Mouse (Mus musculus) kidney, embryonic 15.5 days (tissue): Measurements from ENCODE around the gene Tnks2. TPM values are rescaled to one million over a fixed set of nuclear protein-coding genes. Genes with fewer than 3 reads are reported as not detected.

Experiments
- ATAC-seq: fragments of 200-750 bp; cut with Nextera tagmentation; replicated peaks from 2 replicates; pipeline ENCODE4 v1.8.0; 2017; ENCODE audit warnings: moderate TSS enrichment; ENCODE audit not compliant: low FRiP score
- H3K27ac ChIP-seq: fragments of 300-500 bp; sonication (generic); 2 replicates; pipeline ENCODE4 v1.5.1; 2015; ENCODE audit warnings: mild to moderate bottlenecking, inconsistent platforms
- H3K27me3 ChIP-seq: fragments of 300-500 bp; sonication (generic); 2 replicates; pipeline ENCODE4 v1.6.1; 2015; ENCODE audit warnings: inconsistent platforms
- H3K36me3 ChIP-seq: fragments of 300-500 bp; sonication (generic); 2 replicates; pipeline ENCODE4 v1.6.1; 2015; ENCODE audit warnings: inconsistent platforms
- H3K4me1 ChIP-seq: fragments of 300-500 bp; sonication (generic); 2 replicates; pipeline ENCODE4 v1.6.1; 2015; ENCODE audit warnings: inconsistent platforms
- H3K4me2 ChIP-seq: fragments of 300-500 bp; sonication (generic); 2 replicates; pipeline ENCODE4 v1.6.1; 2015; ENCODE audit warnings: moderate library complexity, mild to moderate bottlenecking, inconsistent platforms
- H3K4me3 ChIP-seq: fragments of 300-500 bp; sonication (generic); replicated peaks from 2 replicates; pipeline ENCODE4 v1.5.1; 2015; ENCODE audit warnings: mild to moderate bottlenecking, inconsistent platforms
- H3K9ac ChIP-seq: fragments of 300-500 bp; sonication (generic); 2 replicates; pipeline ENCODE4 v1.6.1; 2015; ENCODE audit warnings: mild to moderate bottlenecking, inconsistent platforms
- H3K9me3 ChIP-seq: fragments of 300-500 bp; sonication (generic); replicated peaks from 2 replicates; pipeline ENCODE4 v1.6.1; 2016; ENCODE audit warnings: inconsistent platforms
- WGBS: fragments of 180-500 bp; shearing (Covaris S2); methylation state at CpG from one replicate; pipeline ENCODE4 v1.1.7; 2015; ENCODE audit warnings: mixed read lengths; 5-methylcytosine and 5-hydroxymethylcytosine counted together
- polyA plus RNA-seq: library from polyadenylated mRNA; unstranded; fragments of >200 nt; fragmentation: Nextera tagmentation; extraction: Ambion mirVana; gene quantifications from 2 replicates; pipeline ENCODE4 v1.2.1, GENCODE M21; 2015

Gene Tnks2
- polyA plus RNA-seq, 1 experiment from 2014 or later: 53.1 TPM

- Histone ChIP-seq H3K27ac (no peak overlapping the region), H3K4me2 (peak overlapping the region; percentile 70), H3K4me3 (peak overlapping the region; percentile 98; the same call in 1 of the 2 replicates), H3K9me3 (no peaks in the 10 kb centered on the region), H3K9ac (no peak overlapping the region), H3K27me3 (no peaks in the 10 kb centered on the region), H3K4me1 (peaks cover 16% of the 10 kb centered on the region), H3K36me3 (no peaks in the 10 kb centered on the region)
- no peak for ATAC-seq
- WGBS: 80% methylated on average over 6 of the region's 6 CpGs
Observed at GRCm38 (mm10) chr19:36927800-36928361, 93.8 kb downstream of the Tnks2 start.

GRCm38 (mm10) chr19:36929816-36930215 is 95.8 kb downstream of the Tnks2 start:
- Histone ChIP-seq H3K27ac (no peak overlapping the region), H3K4me3 (no peak overlapping the region), H3K9me3 (no peaks in the 10 kb centered on the region), H3K4me2 (no peak overlapping the region), H3K4me1 (peaks cover 15% of the 10 kb centered on the region), H3K9ac (no peak overlapping the region), H3K36me3 (no peaks in the 10 kb centered on the region), H3K27me3 (no peaks in the 10 kb centered on the region)
- ATAC-seq: no peak

GRCm38 (mm10) chr19:36932097-36932496 is 98.1 kb downstream of the Tnks2 start:
- 0 out of 2 replicates have a peak, but pooled peaks cover 4% of the 10 kb centered on the region for H3K36me3 ChIP-seq
- H3K9me3 ChIP-seq: no peaks in the 10 kb centered on the region
- H3K4me3 ChIP-seq: no peak overlapping the region
- no peak overlapping the region for H3K9ac ChIP-seq
- ATAC-seq: no peak
- no peak overlapping the region for H3K4me2 ChIP-seq
- H3K27ac ChIP-seq: no peak overlapping the region
- H3K27me3 ChIP-seq: no peaks in the 10 kb centered on the region
- peaks cover 6% of the 10 kb centered on the region; the same call in 1 of the 2 replicates for H3K4me1 ChIP-seq

GRCm38 (mm10) chr19:36932613-36933012 is 98.6 kb downstream of the Tnks2 start:
- 86% methylated on average over 2 of the region's 2 CpGs for WGBS
- H3K9ac ChIP-seq: no peak overlapping the region
- H3K4me3 ChIP-seq: no peak overlapping the region
- no peaks in the 10 kb centered on the region for H3K9me3 ChIP-seq
- 0 out of 2 replicates have a peak, but pooled peaks cover 4% of the 10 kb centered on the region for H3K36me3 ChIP-seq
- no peak for ATAC-seq
- H3K27ac ChIP-seq: no peak overlapping the region
- H3K27me3 ChIP-seq: no peaks in the 10 kb centered on the region
- peaks cover 2% of the 10 kb centered on the region; the same call in 1 of the 2 replicates for H3K4me1 ChIP-seq
- H3K4me2 ChIP-seq: no peak overlapping the region

GRCm38 (mm10) chr19:36936285-36936684 is 102.3 kb downstream of the Tnks2 start:
- no peak for ATAC-seq
- Histone ChIP-seq H3K27me3 (no peaks in the 10 kb centered on the region), H3K4me1 (no peaks in the 10 kb centered on the region), H3K4me2 (no peak overlapping the region), H3K27ac (no peak overlapping the region), H3K36me3 (0 out of 2 replicates have a peak, but pooled peaks cover 4% of the 10 kb centered on the region), H3K9ac (no peak overlapping the region), H3K9me3 (no peaks in the 10 kb centered on the region), H3K4me3 (no peak overlapping the region)
- 90% methylated on average over 4 of the region's 4 CpGs for WGBS

GRCm38 (mm10) chr19:36938008-36938407 is 104.0 kb downstream of the Tnks2 start:
- no peak overlapping the region for H3K4me3 ChIP-seq
- H3K9me3 ChIP-seq: no peaks in the 10 kb centered on the region
- no peak for ATAC-seq
- H3K4me2 ChIP-seq: no peak overlapping the region
- 0 out of 2 replicates have a peak, but pooled peaks cover 4% of the 10 kb centered on the region for H3K36me3 ChIP-seq
- H3K27me3 ChIP-seq: no peaks in the 10 kb centered on the region
- H3K9ac ChIP-seq: no peak overlapping the region
- H3K27ac ChIP-seq: no peak overlapping the region
- H3K4me1 ChIP-seq: no peaks in the 10 kb centered on the region

GRCm38 (mm10) chr19:36940064-36940463 is 106.0 kb downstream of the Tnks2 start:
- H3K4me1 ChIP-seq: no peaks in the 10 kb centered on the region
- no peak overlapping the region for H3K4me2 ChIP-seq
- no peak for ATAC-seq
- no peaks in the 10 kb centered on the region for H3K27me3 ChIP-seq
- no peak overlapping the region for H3K9ac ChIP-seq
- H3K4me3 ChIP-seq: no peak overlapping the region
- H3K9me3 ChIP-seq: no peaks in the 10 kb centered on the region
- 98% methylated on average over 1 of the region's 1 CpGs for WGBS
- no peak overlapping the region for H3K27ac ChIP-seq
- H3K36me3 ChIP-seq: 0 out of 2 replicates have a peak, but pooled peaks cover 4% of the 10 kb centered on the region

Other genes starting within 250 kb of the Tnks2 start
- 17.4 and 17.5 TPM in 2 replicates for gene Ppp1r3c, start 97.6 kb upstream of the Tnks2 start, polyA plus RNA-seq
- gene Fgfbp3, start 85.4 kb downstream of the Tnks2 start, polyA plus RNA-seq: 6.7 and 7.2 TPM in 2 replicates
- gene Btaf1, start 91.8 kb downstream of the Tnks2 start, polyA plus RNA-seq: 11.0 and 11.1 TPM in 2 replicates